Mouse (Mus musculus) MEL (cell line): Measurements from ENCODE around the gene Tmem151b. TPM values are rescaled to one million over a fixed set of nuclear protein-coding genes. Genes with fewer than 3 reads are reported as not detected.

Source experiments
- DNase-seq: peaks from one replicate; pipeline ENCODE4 v3.0.0; 2011; ENCODE audit warnings: low read depth, low spot score
- H3K27ac ChIP-seq: 2 replicates; pipeline ENCODE4 v1.5.1; 2012; ENCODE audit warnings: low read depth, mild to moderate bottlenecking, control low read depth, low read length, moderate library complexity; ENCODE audit not compliant: control insufficient read depth
- H3K27me3 ChIP-seq, 2 experiments: fragments of 150-350 bp in 1 of 2; sonication (generic) in 1 of 2; 2 replicates each; pipeline ENCODE4 v1.6.1; 2012; ENCODE audit warnings: low read length in 2 of 2, mild to moderate bottlenecking in 2 of 2, improper control_type of control experiment in 1 of 2, moderate library complexity in 1 of 2; ENCODE audit not compliant: insufficient read depth in 2 of 2, control insufficient read depth in 1 of 2
- H3K36me3 ChIP-seq, 2 experiments: 2 replicates each; pipeline ENCODE4 v1.6.1; 2012 to 2014; ENCODE audit warnings: low read length in 2 of 2, improper control_type of control experiment in 1 of 2, inconsistent platforms in 1 of 2, mild to moderate bottlenecking in 1 of 2; ENCODE audit not compliant: insufficient read depth in 2 of 2, control insufficient read depth in 1 of 2
- H3K4me1 ChIP-seq, 2 experiments: fragments of 150-350 bp in 1 of 2; sonication (generic) in 1 of 2; 2 replicates each; pipeline ENCODE4 v1.6.1; 2012; ENCODE audit warnings: low read length in 2 of 2, improper control_type of control experiment in 1 of 2, mild to moderate bottlenecking in 1 of 2; ENCODE audit not compliant: insufficient read depth in 2 of 2, control insufficient read depth in 1 of 2
- H3K4me3 ChIP-seq, 2 experiments: fragments of 150-350 bp in 1 of 2; sonication (generic) in 1 of 2; 2 replicates each; pipeline ENCODE4 v1.5.1; 2012; ENCODE audit warnings: low read depth in 2 of 2, low read length in 2 of 2, mild to moderate bottlenecking in 2 of 2, moderate library complexity in 2 of 2, control low read depth in 1 of 2, improper control_type of control experiment in 1 of 2; ENCODE audit not compliant: control insufficient read depth in 1 of 2, insufficient read depth in 1 of 2
- H3K79me2 ChIP-seq: 2 replicates; pipeline ENCODE4 v1.6.1; 2012; ENCODE audit warnings: mild to moderate bottlenecking, low read length, moderate library complexity; ENCODE audit not compliant: control insufficient read depth, poor library complexity, insufficient read depth
- H3K9ac ChIP-seq: 2 replicates; pipeline ENCODE4 v1.6.1; 2012; ENCODE audit warnings: low read depth, mild to moderate bottlenecking, control low read depth, low read length, moderate library complexity; ENCODE audit not compliant: control insufficient read depth, poor library complexity, severe bottlenecking
- H3K9me3 ChIP-seq: fragments of 150-350 bp; sonication (generic); replicated peaks from 2 replicates; pipeline ENCODE4 v1.6.1; 2012; ENCODE audit warnings: mild to moderate bottlenecking, low read length, improper control_type of control experiment, moderate library complexity; ENCODE audit not compliant: insufficient read depth
- BHLHE40 ChIP-seq: IDR thresholded peaks from 2 replicates; pipeline ENCODE4 v1.6.1; 2012; ENCODE audit warnings: low read depth, mild to moderate bottlenecking, inconsistent platforms, low read length, improper control_type of control experiment, borderline replicate concordance
- CHD1 ChIP-seq: IDR thresholded peaks from 2 replicates; pipeline ENCODE4 v1.6.1; 2012; ENCODE audit warnings: low read depth, mild to moderate bottlenecking, inconsistent platforms, low read length, improper control_type of control experiment
- CTCF ChIP-seq, 3 experiments: IDR thresholded peaks in 2 of 3; conservative IDR thresholded peaks in 1 of 3; 2 replicates each; pipeline ENCODE4 v1.5.1; 2011 to 2012; ENCODE audit warnings: low read length in 3 of 3, low read depth in 2 of 3, mild to moderate bottlenecking in 2 of 3, improper control_type of control experiment in 1 of 3, inconsistent platforms in 1 of 3, mixed read lengths in 1 of 3, moderate library complexity in 1 of 3; ENCODE audit not compliant: control insufficient read depth in 1 of 3, insufficient read depth in 1 of 3, poor library complexity in 1 of 3, severe bottlenecking in 1 of 3
- EP300 ChIP-seq, 2 experiments: IDR thresholded peaks; 2 replicates each; pipeline ENCODE4 v1.6.1; 2011; ENCODE audit warnings: improper control_type of control experiment in 2 of 2, low read length in 2 of 2, low read depth in 1 of 2, mild to moderate bottlenecking in 1 of 2
- GATA1 ChIP-seq: IDR thresholded peaks from 2 replicates; pipeline ENCODE4 v1.6.1; 2011; ENCODE audit warnings: low read depth, low read length, improper control_type of control experiment
- HCFC1 ChIP-seq: IDR thresholded peaks from 2 replicates; pipeline ENCODE4 v1.6.1; 2012; ENCODE audit warnings: low read depth, mild to moderate bottlenecking, inconsistent platforms, low read length, improper control_type of control experiment, moderate library complexity
- KAT2A ChIP-seq: conservative IDR thresholded peaks from 2 replicates; pipeline ENCODE4 v1.6.1; 2012; ENCODE audit warnings: low read depth, low read length, improper control_type of control experiment, inconsistent platforms
- MAX ChIP-seq: IDR thresholded peaks from 2 replicates; pipeline ENCODE4 v1.6.1; 2011; ENCODE audit warnings: low read length, improper control_type of control experiment
- MEF2A ChIP-seq: IDR thresholded peaks from 2 replicates; pipeline ENCODE4 v1.6.1; 2014; ENCODE audit warnings: low read depth, mild to moderate bottlenecking, inconsistent platforms, low read length, improper control_type of control experiment; ENCODE audit not compliant: poor library complexity, insufficient replicate concordance, severe bottlenecking; ENCODE audit errors: extremely low read depth
- MXI1 ChIP-seq: IDR thresholded peaks from 2 replicates; pipeline ENCODE4 v1.6.1; 2011; ENCODE audit warnings: mild to moderate bottlenecking, low read depth, low read length, improper control_type of control experiment
- MYC ChIP-seq: IDR thresholded peaks from 2 replicates; pipeline ENCODE4 v1.6.1; 2011; ENCODE audit warnings: low read depth, mild to moderate bottlenecking, low read length, improper control_type of control experiment, moderate library complexity
- POLR2A ChIP-seq, 2 experiments: IDR thresholded peaks; 2 replicates each; pipeline ENCODE4 v1.6.1; 2011 to 2012; ENCODE audit warnings: low read length in 2 of 2, mild to moderate bottlenecking in 2 of 2, control low read depth in 1 of 2, improper control_type of control experiment in 1 of 2, low read depth in 1 of 2, moderate library complexity in 1 of 2; ENCODE audit not compliant: control insufficient read depth in 1 of 2, insufficient read depth in 1 of 2, poor library complexity in 1 of 2
- POLR2AphosphoS2 ChIP-seq: IDR thresholded peaks from 2 replicates; pipeline ENCODE4 v1.6.1; 2011; ENCODE audit warnings: low read length, improper control_type of control experiment
- POLR2AphosphoS5 ChIP-seq: IDR thresholded peaks from 2 replicates; pipeline ENCODE4 v1.6.1; 2012; ENCODE audit warnings: low read depth, borderline replicate concordance, mild to moderate bottlenecking, inconsistent platforms, low read length, moderate library complexity, mixed read lengths
- RAD21 ChIP-seq: IDR thresholded peaks from 2 replicates; pipeline ENCODE4 v1.6.1; 2011; ENCODE audit warnings: mild to moderate bottlenecking, low read depth, low read length, improper control_type of control experiment
- SIN3A ChIP-seq: IDR thresholded peaks from 2 replicates; pipeline ENCODE4 v1.6.1; 2012; ENCODE audit warnings: low read length, improper control_type of control experiment, inconsistent platforms
- SMC3 ChIP-seq: IDR thresholded peaks from 2 replicates; pipeline ENCODE4 v1.6.1; 2011; ENCODE audit warnings: low read depth, low read length, improper control_type of control experiment
- TAL1 ChIP-seq: IDR thresholded peaks from 2 replicates; pipeline ENCODE4 v1.6.1; 2012; ENCODE audit warnings: mild to moderate bottlenecking, inconsistent platforms, low read length, moderate library complexity, mixed read lengths
- TBP ChIP-seq: IDR thresholded peaks from 2 replicates; pipeline ENCODE4 v1.8.0; 2011; ENCODE audit warnings: low read depth, low read length, improper control_type of control experiment
- ZC3H11A ChIP-seq: IDR thresholded peaks from 2 replicates; pipeline ENCODE4 v1.6.1; 2012; ENCODE audit warnings: low read depth, mild to moderate bottlenecking, inconsistent platforms, low read length, improper control_type of control experiment
- ZKSCAN1 ChIP-seq: IDR thresholded peaks from 2 replicates; pipeline ENCODE4 v1.6.1; 2012; ENCODE audit warnings: low read depth, mild to moderate bottlenecking, inconsistent platforms, low read length, improper control_type of control experiment, moderate library complexity
- ZMIZ1 ChIP-seq: IDR thresholded peaks from 2 replicates; pipeline ENCODE4 v1.6.1; 2012; ENCODE audit warnings: low read depth, mild to moderate bottlenecking, inconsistent platforms, low read length, improper control_type of control experiment, moderate library complexity
- ZNF384 ChIP-seq: IDR thresholded peaks from 2 replicates; pipeline ENCODE4 v1.6.1; 2012; ENCODE audit warnings: low read depth, mild to moderate bottlenecking, inconsistent platforms, low read length, improper control_type of control experiment
- polyA plus RNA-seq, 2 experiments: library from polyadenylated mRNA; stranded (reverse) in 1 of 2; unstranded in 1 of 2; fragments of >175 nt in 1 of 2; fragments of >200 nt in 1 of 2; gene quantifications; 2 replicates each; pipeline versions ENCODE4 v1.2.1 to v1.2.4; 2012; ENCODE audit warnings: low replicate concordance in 2 of 2, low read depth in 1 of 2; ENCODE audit not compliant: insufficient read length in 2 of 2, insufficient read depth in 1 of 2, missing spikeins in 1 of 2
- total RNA-seq: library from RNA; depleted of rRNA; stranded (reverse); fragments of 300-350 nt; gene quantifications from 2 replicates; pipeline ENCODE4 v1.2.3, GENCODE M21; 2012

Tmem151b gene
- total and polyA plus RNA-seq, 3 experiments: 0.15 to 1.1 TPM; not detected in 1

GRCm38 (mm10) chr17:45553065-45553464, 3.6 kb upstream of the Tmem151b start:
- no peak overlapping the region for H3K4me3 ChIP-seq
- peaks cover 0 to 11% of the 10 kb centered on the region in 2 experiments; a peak in 2 of 4 replicates for H3K36me3 ChIP-seq
- no peak overlapping the region for H3K27ac ChIP-seq
- no peaks in the 10 kb centered on the region for H3K9me3 ChIP-seq
- no peak overlapping the region for H3K9ac ChIP-seq
- peaks cover 0 to 2% of the 10 kb centered on the region in 2 experiments; a peak in 3 of 4 replicates for H3K27me3 ChIP-seq
- no peak for DNase-seq
- peaks cover 0 to 34% of the 10 kb centered on the region in 2 experiments; a peak in 3 of 4 replicates for H3K4me1 ChIP-seq
- H3K79me2 ChIP-seq: no peaks in the 10 kb centered on the region; the same call in 1 of the 2 replicates
- TF ChIP-seq POLR2AphosphoS2 (no peak), EP300 (IDR thresholded peaks at IDR 0.05; ENCODE audit: low read depth in 1 of 2, low read length in 2 of 2) (no peak), CHD1 (no peak), ZMIZ1 (no peak)

DNA sequence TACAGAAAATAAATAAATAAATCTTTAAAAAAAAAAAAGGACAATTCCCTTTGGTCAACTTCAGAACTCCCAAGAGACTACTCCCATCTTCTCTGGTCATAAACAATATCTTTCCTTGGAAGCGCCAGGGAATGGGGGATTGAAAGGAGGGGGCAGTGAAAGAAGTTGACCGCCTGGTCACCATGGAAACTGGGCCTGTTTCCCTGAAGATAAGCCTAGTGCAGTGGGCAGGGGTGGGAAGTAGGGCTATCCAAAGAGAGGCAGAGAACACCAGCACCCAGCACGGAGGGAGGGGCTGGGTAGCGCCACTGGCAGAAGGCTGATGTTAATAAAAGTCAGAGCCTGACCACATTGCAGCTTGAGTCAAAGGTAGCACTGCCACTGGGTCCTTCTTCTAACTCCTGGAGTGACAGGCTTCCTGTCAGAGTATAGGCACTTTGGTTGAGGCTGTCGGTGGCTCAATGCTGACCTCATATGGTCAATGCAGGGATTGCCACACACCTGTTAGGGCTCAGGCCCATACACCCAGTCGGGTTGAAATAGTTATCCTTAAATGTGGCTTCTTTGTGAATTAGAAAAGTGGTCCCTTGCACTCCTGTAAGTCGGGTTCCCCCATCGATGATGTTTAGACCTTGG, 2.5 kb upstream of the Tmem151b start:
- Histone ChIP-seq H3K4me1 (peaks cover 0 to 31% of the 10 kb centered on the region in 2 experiments; a peak in 3 of 4 replicates), H3K9me3 (no peaks in the 10 kb centered on the region), H3K9ac (no peak overlapping the region), H3K36me3 (peaks cover 0 to 9% of the 10 kb centered on the region in 2 experiments; a peak in 2 of 4 replicates), H3K4me3 (no peak overlapping the region), H3K27me3 (peaks cover 0 to 2% of the 10 kb centered on the region in 2 experiments; a peak in 3 of 4 replicates), H3K27ac (no peak overlapping the region), H3K79me2 (no peaks in the 10 kb centered on the region; the same call in 1 of the 2 replicates)
- no peak for TF ChIP-seq ZMIZ1
- TF ChIP-seq MAX: no peak
- TF ChIP-seq BHLHE40: no peak
- no peak for TF ChIP-seq KAT2A
- no peak for TF ChIP-seq POLR2A (IDR thresholded peaks at IDR 0.05; ENCODE audit: control insufficient read depth in 1 of 2, insufficient read depth in 1 of 2, low read depth in 1 of 2, low read length in 2 of 2, poor library complexity in 1 of 2)
- TF ChIP-seq SMC3: peak; percentile 86
- TF ChIP-seq SIN3A: peak; percentile 63; the same call in 1 of the 2 replicates
- peak; percentile 88 for TF ChIP-seq ZC3H11A
- peak; percentile 97 for TF ChIP-seq RAD21
- TF ChIP-seq CTCF (IDR thresholded peaks at IDR 0.05 in 2 of 3, conservative IDR thresholded peaks at IDR 0.05 in 1 of 3; ENCODE audit: control insufficient read depth in 1 of 3, insufficient read depth in 1 of 3, low read depth in 2 of 3, low read length in 3 of 3, poor library complexity in 1 of 3, severe bottlenecking in 1 of 3): peak; percentile 80 to 97 (median 91)
- TF ChIP-seq POLR2AphosphoS5: no peak
- no peak for TF ChIP-seq MEF2A
- no peak for TF ChIP-seq EP300 (IDR thresholded peaks at IDR 0.05; ENCODE audit: low read depth in 1 of 2, low read length in 2 of 2)
- TF ChIP-seq TAL1: peak; percentile 48
- TF ChIP-seq GATA1: 0 out of 2 replicates have a peak, but pooled peaks have one; percentile 2
- 0 out of 2 replicates have a peak, but pooled peaks have one; percentile 6 for TF ChIP-seq ZKSCAN1
- no peak for TF ChIP-seq HCFC1
- TF ChIP-seq MYC: 0 out of 2 replicates have a peak, but pooled peaks have one; percentile 42
- no peak for TF ChIP-seq TBP
- TF ChIP-seq ZNF384: 0 out of 2 replicates have a peak, but pooled peaks have one; percentile 16
- peak; percentile 36; the same call in 1 of the 2 replicates for TF ChIP-seq MXI1
- peak; percentile 85 for DNase-seq
